Mouse (Mus musculus) liver, adult 2 months (tissue): ENCODE results near the gene Stx4a. TPM values are rescaled to one million over a fixed set of nuclear protein-coding genes. Genes with fewer than 3 reads are reported as not detected.
"Not testable (repeated sequence)": the region's sequence is repeated elsewhere in the genome, so short reads cannot be mapped to it uniquely, and the experiment has no call there.

Experiments used
- DNase-seq: peaks from one replicate; pipeline ENCODE4 v3.0.0-alpha.2; 2011; ENCODE audit warnings: low read depth, low spot score; ENCODE audit errors: extremely low read depth
- H3K27ac ChIP-seq: fragments of 200-500 bp; replicated peaks from 2 replicates; pipeline ENCODE4 v1.5.1; 2012; ENCODE audit warnings: low read depth, mild to moderate bottlenecking, control low read depth, inconsistent platforms, low read length; ENCODE audit not compliant: insufficient read depth
- H3K27me3 ChIP-seq: fragments of 200-500 bp; 2 replicates; pipeline ENCODE4 v1.6.1; 2012; ENCODE audit warnings: mild to moderate bottlenecking, moderate library complexity, low read length, inconsistent platforms; ENCODE audit not compliant: control insufficient read depth, insufficient read depth
- H3K36me3 ChIP-seq: fragments of 200-500 bp; 2 replicates; pipeline ENCODE4 v1.6.1; 2012; ENCODE audit warnings: low read length, inconsistent platforms; ENCODE audit not compliant: control insufficient read depth, insufficient read depth
- H3K4me1 ChIP-seq: fragments of 200-500 bp; 2 replicates; pipeline ENCODE4 v1.6.1; 2011; ENCODE audit warnings: low read length; ENCODE audit not compliant: control insufficient read depth, insufficient read depth
- H3K4me3 ChIP-seq: fragments of 200-500 bp; 2 replicates; pipeline ENCODE4 v1.5.1; 2011; ENCODE audit warnings: low read depth, mild to moderate bottlenecking, control low read depth, low read length, moderate library complexity; ENCODE audit not compliant: insufficient read depth
- H3K79me2 ChIP-seq: fragments of 200-500 bp; 2 replicates; pipeline ENCODE4 v1.6.1; 2012; ENCODE audit warnings: inconsistent platforms, mild to moderate bottlenecking, low read length, moderate library complexity; ENCODE audit not compliant: control insufficient read depth, insufficient read depth
- H3K9ac ChIP-seq: fragments of 200-500 bp; 2 replicates; pipeline ENCODE4 v1.6.1; 2012; ENCODE audit warnings: low read depth, mild to moderate bottlenecking, control low read depth, inconsistent platforms, low read length
- CTCF ChIP-seq: fragments of 200-500 bp; IDR thresholded peaks from 2 replicates; pipeline ENCODE4 v1.5.1; 2011; ENCODE audit warnings: low read depth, low read length, control low read depth
- POLR2A ChIP-seq: fragments of 200-500 bp; IDR thresholded peaks from 2 replicates; pipeline ENCODE4 v1.6.1; 2011; ENCODE audit warnings: low read length, control low read depth; ENCODE audit not compliant: insufficient read depth; ENCODE audit errors: extremely low read depth
- WGBS: fragments of 180-500 bp; shearing (Covaris S2); methylation state at CpG from one replicate; pipeline ENCODE4 v1.1.7; 2018; 5-methylcytosine and 5-hydroxymethylcytosine counted together
- polyA plus RNA-seq: library from polyadenylated mRNA; depleted of rRNA; stranded (reverse); fragments of >200 nt; gene quantifications from 2 replicates; pipeline ENCODE4 v1.2.3, GENCODE M21; 2012; rRNA removed
- total RNA-seq: library from RNA; depleted of rRNA; stranded (reverse); fragments of >200 nt; gene quantifications from 2 replicates; pipeline ENCODE4 v1.2.3, GENCODE M21; 2014; rRNA removed

Gene Stx4a
- total and polyA plus RNA-seq, 2 experiments, result 18.5 to 38.3 TPM

- TF ChIP-seq CTCF, result peak; percentile 20; the same call in 1 of the 2 replicates
- 0 out of 2 replicates have a peak, but pooled peaks have one; percentile 26 for TF ChIP-seq POLR2A
- Histone ChIP-seq H3K4me1 (peaks cover 17% of the 10 kb centered on the region; the same call in 1 of the 2 replicates), H3K27me3 (no peaks in the 10 kb centered on the region), H3K4me3 (peak overlapping the region; percentile 69), H3K9ac (peak overlapping the region; percentile 87), H3K36me3 (peaks cover 11% of the 10 kb centered on the region), H3K79me2 (no peaks in the 10 kb centered on the region), H3K27ac (peak overlapping the region; percentile 85)
- 21% methylated on average over 5 of the region's 5 CpGs for WGBS
- peak; percentile 97 for DNase-seq
Measured at GRCm38 (mm10) chr7:127894480-127894879, 70.4 kb downstream of the Stx4a start.

- 0% methylated on average over 26 of the region's 26 CpGs for WGBS
- Histone ChIP-seq H3K9ac (peak within 1 kb of the TSS; percentile 87), H3K4me3 (peak within 1 kb of the TSS; percentile 69), H3K36me3 (peaks cover 11% of the 10 kb centered on the region), H3K4me1 (peaks cover 18% of the 10 kb centered on the region; the same call in 1 of the 2 replicates), H3K27ac (peak within 1 kb of the TSS; percentile 85), H3K79me2 (no peaks in the 10 kb centered on the region), H3K27me3 (no peaks in the 10 kb centered on the region)
- DNase-seq, result peak; percentile 97
- TF ChIP-seq POLR2A (peak; percentile 97), CTCF (peak; percentile 52)
Measured at GRCm38 (mm10) chr7:127895442-127895841, 71.3 kb downstream of the Stx4a start, which contains the start of the genes Gm21974 and Vkorc1. Gene Gm21974 (minus strand): TSS chr7:127895454. Gene Vkorc1 (minus strand): TSS chr7:127895617.

GRCm38 (mm10) chr7:127895891-127896290, 71.8 kb downstream of the Stx4a start:
- not testable (repeated sequence) for DNase-seq, H3K79me2 ChIP-seq, H3K9ac ChIP-seq, H3K27me3 ChIP-seq, H3K4me3 ChIP-seq, H3K27ac ChIP-seq
- Histone ChIP-seq H3K4me1 (peaks cover 18% of the 10 kb centered on the region; the same call in 1 of the 2 replicates), H3K36me3 (peaks cover 11% of the 10 kb centered on the region)
- 65% methylated on average over 7 of the region's 7 CpGs for WGBS

GRCm38 (mm10) chr7:127896384-127896783, 72.3 kb downstream of the Stx4a start:
- peaks cover 18% of the 10 kb centered on the region; the same call in 1 of the 2 replicates for H3K4me1 ChIP-seq

GRCm38 (mm10) chr7:127897542-127897941, 73.4 kb downstream of the Stx4a start:
- Histone ChIP-seq H3K27ac (no peak overlapping the region), H3K9ac (no peak overlapping the region), H3K4me1 (peaks cover 15% of the 10 kb centered on the region; the same call in 1 of the 2 replicates), H3K4me3 (no peak overlapping the region), H3K27me3 (no peaks in the 10 kb centered on the region), H3K36me3 (peaks cover 9% of the 10 kb centered on the region), H3K79me2 (no peaks in the 10 kb centered on the region)
- 86% methylated on average over 7 of the region's 7 CpGs for WGBS
- no peak for DNase-seq
- TF ChIP-seq POLR2A (no peak), CTCF (no peak)

More at GRCm38 (mm10) chr7:127896384-127896783, 72.3 kb downstream of the Stx4a start:
- Histone ChIP-seq H3K27me3 (no peaks in the 10 kb centered on the region), H3K79me2 (no peaks in the 10 kb centered on the region), H3K36me3 (peaks cover 11% of the 10 kb centered on the region), H3K4me3 (no peak overlapping the region), H3K9ac (no peak overlapping the region), H3K27ac (no peak overlapping the region)
- no peak for DNase-seq
- 65% methylated on average over 13 of the region's 13 CpGs for WGBS
- TF ChIP-seq POLR2A (no peak), CTCF (peak; percentile 80)

- WGBS, result 51% methylated on average over 10 of the region's 10 CpGs
- H3K79me2 ChIP-seq, result no peaks in the 10 kb centered on the region
- no peaks in the 10 kb centered on the region for H3K27me3 ChIP-seq
- no peak for DNase-seq
- H3K9ac ChIP-seq, result no peak overlapping the region
- TF ChIP-seq CTCF, result no peak
- no peak for TF ChIP-seq POLR2A
- no peak overlapping the region for H3K27ac ChIP-seq
- H3K36me3 ChIP-seq, result peaks cover 1% of the 10 kb centered on the region; the same call in 1 of the 2 replicates
- no peak overlapping the region for H3K4me3 ChIP-seq
- H3K4me1 ChIP-seq, result peaks cover 11% of the 10 kb centered on the region; the same call in 1 of the 2 replicates
Measured at GRCm38 (mm10) chr7:127898179-127898956, 74.3 kb downstream of the Stx4a start.

Other genes starting within 250 kb of the Stx4a start
- gene Ccdc189, start 235.7 kb upstream of the Stx4a start, total RNA-seq, result 1.5 and 1.9 TPM in 2 replicates
- gene Ccdc189, start 235.7 kb upstream of the Stx4a start, polyA plus RNA-seq, result 1.3 and 1.7 TPM in 2 replicates
- 14.5 and 18.3 TPM in 2 replicates for gene Rnf40, start 235.5 kb upstream of the Stx4a start, total RNA-seq
- 12.4 and 13.6 TPM in 2 replicates for gene Rnf40, start 235.5 kb upstream of the Stx4a start, polyA plus RNA-seq
- gene Zfp629, start 208.5 kb upstream of the Stx4a start, total RNA-seq, result 5.0 and 7.0 TPM in 2 replicates
- 4.8 and 5.8 TPM in 2 replicates for gene Zfp629, start 208.5 kb upstream of the Stx4a start, polyA plus RNA-seq
- gene Bcl7c, start 115.4 kb upstream of the Stx4a start, total RNA-seq, result 7.3 and 7.6 TPM in 2 replicates
- 20.0 and 23.2 TPM in 2 replicates for gene Bcl7c, start 115.4 kb upstream of the Stx4a start, polyA plus RNA-seq
- 2.7 and 4.4 TPM in 2 replicates for gene Ctf1, start 111.6 kb upstream of the Stx4a start, total RNA-seq
- 10.5 and 15.9 TPM in 2 replicates for gene Ctf1, start 111.6 kb upstream of the Stx4a start, polyA plus RNA-seq
- not detected in 2 replicates for gene Ctf2, start 92.1 kb upstream of the Stx4a start, total RNA-seq
- not detected in 2 replicates for gene Ctf2, start 92.1 kb upstream of the Stx4a start, polyA plus RNA-seq
- gene Fbxl19, start 79.8 kb upstream of the Stx4a start, total RNA-seq, result 1.9 and 2.4 TPM in 2 replicates
- 3.9 and 4.7 TPM in 2 replicates for gene Fbxl19, start 79.8 kb upstream of the Stx4a start, polyA plus RNA-seq
- gene Orai3, start 54.5 kb upstream of the Stx4a start, total RNA-seq, result 10.2 and 14.7 TPM in 2 replicates
- gene Orai3, start 54.5 kb upstream of the Stx4a start, polyA plus RNA-seq, result 21.1 and 26.6 TPM in 2 replicates
- 2.6 and 5.4 TPM in 2 replicates for gene Setd1a, start 47.6 kb upstream of the Stx4a start, total RNA-seq
- gene Setd1a, start 47.6 kb upstream of the Stx4a start, polyA plus RNA-seq, result 5.5 and 7.8 TPM in 2 replicates
- gene Gm49388, start 38.7 kb upstream of the Stx4a start, total RNA-seq, result not detected in 2 replicates
- not detected in 2 replicates for gene Gm49388, start 38.7 kb upstream of the Stx4a start, polyA plus RNA-seq
- gene Hsd3b7, start 23.7 kb upstream of the Stx4a start, total RNA-seq, result 458 and 477 TPM in 2 replicates
- 1,150 and 1,162 TPM in 2 replicates for gene Hsd3b7, start 23.7 kb upstream of the Stx4a start, polyA plus RNA-seq
- gene Stx1b, start 255 bp downstream of the Stx4a start, total RNA-seq, result 0.55 and 0.87 TPM in 2 replicates
- 7.9 TPM in 2 replicates for gene Stx1b, start 255 bp downstream of the Stx4a start, polyA plus RNA-seq
- 8.8 and 11.5 TPM in 2 replicates for gene Zfp646, start 51.9 kb downstream of the Stx4a start, total RNA-seq
- gene Zfp646, start 51.9 kb downstream of the Stx4a start, polyA plus RNA-seq, result 6.0 and 7.4 TPM in 2 replicates
- 0.65 and 0.94 TPM in 2 replicates for gene Zfp668, start 52.5 kb downstream of the Stx4a start, total RNA-seq
- gene Zfp668, start 52.5 kb downstream of the Stx4a start, polyA plus RNA-seq, result 2.1 and 2.2 TPM in 2 replicates
- 2.3 and 2.5 TPM in 2 replicates for gene Prss53, start 66.7 kb downstream of the Stx4a start, total RNA-seq
- gene Prss53, start 66.7 kb downstream of the Stx4a start, polyA plus RNA-seq, result 9.2 and 12.0 TPM in 2 replicates
- not detected in 2 replicates for gene Gm21974, start 71.2 kb downstream of the Stx4a start, total RNA-seq
- not detected in 2 replicates for gene Gm21974, start 71.2 kb downstream of the Stx4a start, polyA plus RNA-seq
- gene Vkorc1, start 71.3 kb downstream of the Stx4a start, total RNA-seq, result 261 and 316 TPM in 2 replicates
- 833 and 889 TPM in 2 replicates for gene Vkorc1, start 71.3 kb downstream of the Stx4a start, polyA plus RNA-seq
- 8.2 and 12.0 TPM in 2 replicates for gene Bckdk, start 79.8 kb downstream of the Stx4a start, total RNA-seq
- gene Bckdk, start 79.8 kb downstream of the Stx4a start, polyA plus RNA-seq, result 17.5 and 19.8 TPM in 2 replicates
- 15.8 and 18.3 TPM in 2 replicates for gene Kat8, start 88.2 kb downstream of the Stx4a start, total RNA-seq
- 11.5 and 12.6 TPM in 2 replicates for gene Kat8, start 88.2 kb downstream of the Stx4a start, polyA plus RNA-seq
- 2.9 and 5.9 TPM in 2 replicates for gene Prss8, start 105.8 kb downstream of the Stx4a start, total RNA-seq
- gene Prss8, start 105.8 kb downstream of the Stx4a start, polyA plus RNA-seq, result 3.8 and 8.6 TPM in 2 replicates
- 8.1 and 8.7 TPM in 2 replicates for gene Prss36, start 122.4 kb downstream of the Stx4a start, total RNA-seq
- 17.2 and 18.2 TPM in 2 replicates for gene Prss36, start 122.4 kb downstream of the Stx4a start, polyA plus RNA-seq
- gene Fus, start 143.2 kb downstream of the Stx4a start, total RNA-seq, result 28.6 and 31.5 TPM in 2 replicates
- 64.8 and 102 TPM in 2 replicates for gene Fus, start 143.2 kb downstream of the Stx4a start, polyA plus RNA-seq
- gene Pycard, start 169.6 kb downstream of the Stx4a start, total RNA-seq, result 1.5 and 2.8 TPM in 2 replicates
- gene Pycard, start 169.6 kb downstream of the Stx4a start, polyA plus RNA-seq, result 4.5 and 5.0 TPM in 2 replicates
- gene Trim72, start 179.7 kb downstream of the Stx4a start, total RNA-seq, result 0.28 TPM in 1 of 2 replicates, not detected in the other
- gene Trim72, start 179.7 kb downstream of the Stx4a start, polyA plus RNA-seq, result 0.15 and 0.19 TPM in 2 replicates
- 0.60 and 0.65 TPM in 2 replicates for gene Itgam, start 238.3 kb downstream of the Stx4a start, total RNA-seq
- 0.29 and 0.83 TPM in 2 replicates for gene Itgam, start 238.3 kb downstream of the Stx4a start, polyA plus RNA-seq
- gene Gm49368, start 238.4 kb downstream of the Stx4a start, total RNA-seq, result not detected in 2 replicates
- gene Gm49368, start 238.4 kb downstream of the Stx4a start, polyA plus RNA-seq, result 0.09 TPM in 1 of 2 replicates, not detected in the other